Mouse (Mus musculus): Measurements from ENCODE around the gene Cltrn. TPM values are rescaled to one million over a fixed set of nuclear protein-coding genes. Genes with fewer than 3 reads are reported as not detected.

The Cltrn gene
- not detected for total RNA-seq (2023)

DNA sequence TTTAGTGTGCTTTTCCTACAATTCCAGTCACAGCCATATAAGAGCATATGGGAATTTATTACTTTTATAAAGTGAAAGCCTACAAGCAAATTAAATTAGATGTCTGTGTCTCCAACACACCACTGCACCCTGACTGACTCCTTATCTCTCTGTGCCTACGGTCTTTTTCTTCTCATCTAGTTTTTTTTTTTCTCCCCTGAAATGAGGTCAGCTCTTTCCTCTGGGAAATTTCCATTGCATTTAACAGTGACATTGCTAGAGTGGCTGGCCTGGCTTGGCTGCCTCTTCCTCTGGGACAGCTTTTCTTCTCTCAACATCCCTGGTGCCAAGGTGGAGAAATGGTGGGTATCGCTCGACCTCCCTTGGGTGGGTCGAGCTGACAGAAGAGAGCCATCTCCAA is at the start of gene Cltrn:
Gene Cltrn, plus strand, starts transcription at position 249 of the 400 bp plus-strand sequence.

GRCm38 (mm10) chrX:164076040-164076775 is 12.4 kb upstream of the Cltrn start, which contains the start of gene Siah1b:
TSS of gene Siah1b (minus strand) at chrX:164076493.

GRCm38 (mm10) chrX:164139032-164139431 is 50.4 kb downstream of the Cltrn start, which contains the start of gene Ace2:
TSS of gene Ace2 (plus strand) at chrX:164139332.

Other genes starting within 250 kb of the Cltrn start
- gene Ap1s2, start 179.8 kb upstream of the Cltrn start, total RNA-seq (2023), result 100 to 1,000 TPM; 120 to 197 TPM
- 10 to 100 TPM; 26.0 to 27.3 TPM for gene Zrsr2, start 130.2 kb upstream of the Cltrn start, total RNA-seq (2023)
- gene Car5b, start 60.8 kb upstream of the Cltrn start, total RNA-seq (2023), result under 1 TPM; 0.44 to 0.71 TPM
- gene Siah1b, start 12.3 kb upstream of the Cltrn start, total RNA-seq (2023), result 1 to 10 TPM; 7.3 to 8.3 TPM
- gene Ace2, start 50.5 kb downstream of the Cltrn start, total RNA-seq (2023), result not detected
- gene Bmx, start 169.4 kb downstream of the Cltrn start, total RNA-seq (2023), result 10 to 100 TPM; 57.8 to 59.3 TPM
- gene Pir, start 180.5 kb downstream of the Cltrn start, total RNA-seq (2023), result 1 to 10 TPM in 1 of 2 experiments, under 1 TPM in 1; 0.84 to 2.1 TPM

Measured in neutrophil, adult 83 days (primary cell).